ENCODE assay signal across 19 mouse cellular contexts in genomic region chr3:133625046-133625445, GRCm38 (mm10).
"Had no signal": no experiment of that assay in that cellular context is flagged by ENCODE, and none has a peak within 500 bp of the region (broad histone marks: within the 10 kb centered on the region; RNA-seq: fewer than 3 reads in every experiment).

No protein-coding gene starts in this region.

- H3K27me3 ChIP-seq: limb, embryonic 13.5 days; liver, embryonic 13.5 days; megakaryocyte, embryonic 14.5 days; midbrain, embryonic 13.5 days; stomach, embryonic 15.5 days had no signal

- ATAC-seq: lung, postnatal 0 days; midbrain, embryonic 13.5 days; midbrain, embryonic 16.5 days had no signal

- H3K9ac ChIP-seq: limb, embryonic 13.5 days; liver, embryonic 13.5 days; lung, embryonic 14.5 days; midbrain, embryonic 13.5 days; stomach, embryonic 15.5 days had no signal

- DNase-seq: kidney, adult 2 months; kidney, postnatal 36 days; layer of hippocampus, adult 9-11 months; liver, embryonic 13.5 days; lung, embryonic 14.5 days; right cerebral cortex, adult 18-20 months; right cerebral cortex, postnatal 25 days; spleen, adult 18-20 months; thymus, adult 18-20 months; thymus, postnatal 36 days had no signal

- H3K4me1 ChIP-seq: limb, embryonic 10.5 days; limb, embryonic 13.5 days; midbrain, embryonic 10.5 days; midbrain, embryonic 13.5 days; stomach, embryonic 15.5 days had no signal

- H3K4me2 ChIP-seq: limb, embryonic 13.5 days; liver, embryonic 13.5 days; lung, embryonic 14.5 days; midbrain, embryonic 13.5 days; stomach, embryonic 15.5 days had no signal

- H3K36me3 ChIP-seq: limb, embryonic 10.5 days; limb, embryonic 13.5 days; liver, embryonic 13.5 days; midbrain, embryonic 10.5 days; midbrain, embryonic 13.5 days; stomach, embryonic 15.5 days had no signal

- H3K4me3 ChIP-seq: limb, embryonic 10.5 days; limb, embryonic 13.5 days; liver, embryonic 13.5 days; megakaryocyte, embryonic 14.5 days; midbrain, embryonic 10.5 days; midbrain, embryonic 13.5 days; stomach, embryonic 15.5 days had no signal

- H3K27ac ChIP-seq: kidney, postnatal 0 days; limb, embryonic 10.5 days; limb, embryonic 13.5 days; midbrain, embryonic 10.5 days; midbrain, embryonic 13.5 days; stomach, embryonic 15.5 days had no signal

- H3K9me3 ChIP-seq: limb, embryonic 10.5 days; limb, embryonic 13.5 days; liver, embryonic 13.5 days; megakaryocyte, embryonic 14.5 days; midbrain, embryonic 10.5 days; midbrain, embryonic 13.5 days; stomach, embryonic 15.5 days had no signal
